Mouse (Mus musculus) adrenal gland, postnatal 25 days (tissue): ENCODE results near the gene Srebf1. TPM values are rescaled to one million over a fixed set of nuclear protein-coding genes. Genes with fewer than 3 reads are reported as not detected.

Experiments
- DNase-seq: peaks from one replicate; pipeline ENCODE4 v3.0.0; 2021; ENCODE audit warnings: mixed read lengths
- total RNA-seq: library from RNA; stranded (reverse); gene quantifications from 2 replicates; pipeline ENCODE4 v1.2.3, GENCODE M21; 2021

Srebf1 gene
- total RNA-seq, 1 experiment from 2014 or later = 160 TPM

GRCm38 (mm10) chr11:60233235-60233634, 10.9 kb upstream of the Srebf1 start:
- DNase-seq = no peak

GRCm38 (mm10) chr11:60232441-60233058, 10.2 kb upstream of the Srebf1 start:
- no peak for DNase-seq

GRCm38 (mm10) chr11:60231951-60232350, 9.6 kb upstream of the Srebf1 start:
- DNase-seq = no peak

GRCm38 (mm10) chr11:60231326-60231725, 8.9 kb upstream of the Srebf1 start:
- no peak for DNase-seq

GRCm38 (mm10) chr11:60230512-60230911, 8.1 kb upstream of the Srebf1 start:
- no peak for DNase-seq

GRCm38 (mm10) chr11:60229821-60230220, 7.4 kb upstream of the Srebf1 start:
- DNase-seq = no peak

- no peak for DNase-seq
Measured at GRCm38 (mm10) chr11:60228525-60228924, 6.1 kb upstream of the Srebf1 start.

- DNase-seq = no peak
Measured at GRCm38 (mm10) chr11:60225874-60226273, 3.5 kb upstream of the Srebf1 start.

- DNase-seq = peak; percentile 62
Measured at GRCm38 (mm10) chr11:60224676-60225075, 2.3 kb upstream of the Srebf1 start.

GRCm38 (mm10) chr11:60222085-60222468, 304 bp downstream of the Srebf1 start:
- DNase-seq = no peak

GRCm38 (mm10) chr11:60221425-60221824, 956 bp downstream of the Srebf1 start:
- no peak for DNase-seq

- peak; percentile 92 for DNase-seq
Measured at GRCm38 (mm10) chr11:60220291-60220804, 2.0 kb downstream of the Srebf1 start.

GRCm38 (mm10) chr11:60219609-60220008, 2.8 kb downstream of the Srebf1 start:
- DNase-seq = no peak

- DNase-seq = no peak
Measured at GRCm38 (mm10) chr11:60217467-60217866, 4.9 kb downstream of the Srebf1 start.

- no peak for DNase-seq
Measured at GRCm38 (mm10) chr11:60216671-60217070, 5.7 kb downstream of the Srebf1 start.

- no peak for DNase-seq
Measured at GRCm38 (mm10) chr11:60213266-60213665, 9.1 kb downstream of the Srebf1 start.

- no peak for DNase-seq
Measured at GRCm38 (mm10) chr11:60211761-60212160, 10.6 kb downstream of the Srebf1 start.

- no peak for DNase-seq
Measured at GRCm38 (mm10) chr11:60211152-60211551, 11.2 kb downstream of the Srebf1 start.

GRCm38 (mm10) chr11:60210305-60210724, 12.1 kb downstream of the Srebf1 start:
- DNase-seq = peak; percentile 97

GRCm38 (mm10) chr11:60209933-60210249, 12.5 kb downstream of the Srebf1 start:
- no peak for DNase-seq

GRCm38 (mm10) chr11:60209217-60209932, 13.0 kb downstream of the Srebf1 start:
- DNase-seq = peak; percentile 85

- no peak for DNase-seq
Measured at GRCm38 (mm10) chr11:60208712-60209111, 13.7 kb downstream of the Srebf1 start.

- no peak for DNase-seq
Measured at GRCm38 (mm10) chr11:60208201-60208600, 14.2 kb downstream of the Srebf1 start.

GRCm38 (mm10) chr11:60206207-60206606, 16.2 kb downstream of the Srebf1 start:
- DNase-seq = no peak
